Comparison of ENCODE assay signal across 16 mouse cellular contexts in genomic region chr16:41521566-41521965, GRCm38 (mm10).
"Had no signal": no experiment of that assay in that cellular context is flagged by ENCODE, and none has a peak within 500 bp of the region (broad histone marks: within the 10 kb centered on the region; RNA-seq: fewer than 3 reads in every experiment).

No protein-coding gene starts in this region.

- H3K9me3 ChIP-seq: limb, embryonic 12.5 days; liver, embryonic 13.5 days; lung, embryonic 15.5 days; megakaryocyte, embryonic 14.5 days; midbrain, embryonic 12.5 days had no signal

- H3K36me3 ChIP-seq: limb, embryonic 12.5 days; liver, embryonic 13.5 days; lung, embryonic 15.5 days; midbrain, embryonic 12.5 days had no signal

- H3K9ac ChIP-seq: limb, embryonic 12.5 days; liver, embryonic 13.5 days; liver, postnatal 0 days; lung, embryonic 15.5 days; midbrain, embryonic 12.5 days had no signal

- DNase-seq: kidney, adult 8-10 months; kidney, postnatal 36 days; layer of hippocampus, adult 9-11 months; liver; liver, embryonic 13.5 days; liver, postnatal 0 days; lung, postnatal 14 days; right cerebral cortex, adult 18-20 months; thymus, postnatal 4 days had no signal

- H3K4me2 ChIP-seq: limb, embryonic 12.5 days; liver, embryonic 13.5 days; lung, embryonic 15.5 days; midbrain, embryonic 12.5 days had no signal

- H3K4me1 ChIP-seq: limb, embryonic 12.5 days; liver, embryonic 13.5 days; lung, embryonic 15.5 days; megakaryocyte, embryonic 14.5 days had no signal

- ATAC-seq: liver, postnatal 0 days; midbrain, embryonic 16.5 days had no signal

- H3K27ac ChIP-seq: limb, embryonic 12.5 days; liver, embryonic 13.5 days; lung, embryonic 15.5 days; macrophage; midbrain, embryonic 12.5 days; stomach, postnatal 0 days had no signal

- H3K27me3 ChIP-seq: limb, embryonic 12.5 days; liver, embryonic 13.5 days; lung, embryonic 15.5 days; megakaryocyte, embryonic 14.5 days; midbrain, embryonic 12.5 days had no signal

- H3K4me3 ChIP-seq: limb, embryonic 12.5 days; liver, embryonic 13.5 days; lung, embryonic 15.5 days; megakaryocyte, embryonic 14.5 days; midbrain, embryonic 12.5 days had no signal
